Mouse (Mus musculus) forebrain, embryonic 14.5 days (tissue): ENCODE results near the gene Hoxa7. TPM values are rescaled to one million over a fixed set of nuclear protein-coding genes. Genes with fewer than 3 reads are reported as not detected.

Experiments
- ATAC-seq: fragments of 200-750 bp; cut with Nextera tagmentation; 2 replicates; pipeline ENCODE4 v1.8.0; 2017; ENCODE audit warnings: mild to moderate bottlenecking, moderate library complexity
- DNase-seq: peaks from one replicate; pipeline ENCODE4 v3.0.0-alpha.2; 2015; ENCODE audit warnings: low spot score
- H3K27ac ChIP-seq: fragments of 300-500 bp; sonication (generic); 2 replicates; pipeline ENCODE4 v1.5.1; 2014; ENCODE audit warnings: low read depth, mild to moderate bottlenecking, control low read depth, low read length, moderate library complexity
- H3K27me3 ChIP-seq: fragments of 300-500 bp; sonication (generic); replicated peaks from 2 replicates; pipeline ENCODE4 v1.6.1; 2014; ENCODE audit warnings: low read length, control low read depth, mixed read lengths; ENCODE audit not compliant: control insufficient read depth, insufficient read depth
- H3K36me3 ChIP-seq: fragments of 300-500 bp; sonication (generic); 2 replicates; pipeline ENCODE4 v1.6.1; 2014; ENCODE audit warnings: low read length, control low read depth; ENCODE audit not compliant: control insufficient read depth, insufficient read depth
- H3K4me1 ChIP-seq: fragments of 300-500 bp; sonication (generic); 2 replicates; pipeline ENCODE4 v1.6.1; 2014; ENCODE audit warnings: antibody characterized with exemption, low read length, control low read depth; ENCODE audit not compliant: control insufficient read depth, insufficient read depth
- H3K4me2 ChIP-seq: fragments of 300-500 bp; sonication (generic); 2 replicates; pipeline ENCODE4 v1.6.1; 2014; ENCODE audit warnings: mild to moderate bottlenecking, control low read depth, low read length
- H3K4me3 ChIP-seq: fragments of 300-500 bp; sonication (generic); 2 replicates; pipeline ENCODE4 v1.5.1; 2014; ENCODE audit warnings: low read depth, low read length, control low read depth
- H3K9ac ChIP-seq: fragments of 300-500 bp; sonication (generic); 2 replicates; pipeline ENCODE4 v1.6.1; 2014; ENCODE audit warnings: mild to moderate bottlenecking, low read length, control low read depth, moderate library complexity
- H3K9me3 ChIP-seq: fragments of 300-500 bp; sonication (generic); replicated peaks from 2 replicates; pipeline ENCODE4 v1.6.1; 2016; ENCODE audit warnings: low read length, control low read depth, mixed read lengths; ENCODE audit not compliant: control insufficient read depth
- WGBS: fragments of 180-500 bp; shearing (Covaris S2); extraction: QIAGEN DNeasy Blood & Tissue Kit; methylation state at CpG from one replicate; pipeline ENCODE4 v1.1.7; 2014; 5-methylcytosine and 5-hydroxymethylcytosine counted together
- polyA plus RNA-seq: library from polyadenylated mRNA; unstranded; fragments of >200 nt; fragmentation: Nextera tagmentation; extraction: Ambion mirVana; gene quantifications from 2 replicates; pipeline ENCODE4 v1.2.1, GENCODE M21; 2014

Gene Hoxa7
- polyA plus RNA-seq, 1 experiment from 2014 or later, result not detected

GRCm38 (mm10) chr6:52204050-52204752, 17.5 kb downstream of the Hoxa7 start, which contains the start of gene Hoxa5:
Gene Hoxa5, minus strand, starts transcription at chr6:52204587.
- H3K36me3 ChIP-seq, result no peaks in the 10 kb centered on the region
- no peak for ATAC-seq
- peaks cover 99% of the 10 kb centered on the region for H3K27me3 ChIP-seq
- no peaks in the 10 kb centered on the region for H3K4me1 ChIP-seq
- no peak for DNase-seq
- no peaks in the 10 kb centered on the region for H3K9me3 ChIP-seq
- H3K4me3 ChIP-seq, result 0 out of 2 replicates have a peak within 1 kb of the TSS, but pooled peaks have one; percentile 2
- WGBS, result under 1% methylated on average over 63 of the region's 65 CpGs
- peak within 1 kb of the TSS; percentile 20; the same call in 1 of the 2 replicates for H3K4me2 ChIP-seq
- no peak within 1 kb of the TSS for H3K9ac ChIP-seq
- H3K27ac ChIP-seq, result no peak within 1 kb of the TSS

- Histone ChIP-seq H3K4me1 (no peaks in the 10 kb centered on the region), H3K27me3 (peaks cover 99% of the 10 kb centered on the region), H3K9ac (no peak overlapping the region), H3K9me3 (no peaks in the 10 kb centered on the region), H3K27ac (no peak overlapping the region), H3K4me3 (no peak overlapping the region), H3K4me2 (0 out of 2 replicates have a peak overlapping the region, but pooled peaks have one; percentile 20), H3K36me3 (no peaks in the 10 kb centered on the region)
- no peak for ATAC-seq
- WGBS, result under 1% methylated on average over 40 of the region's 46 CpGs
- DNase-seq, result no peak
These were observed 18.1 kb downstream of the Hoxa7 start for GRCm38 (mm10) chr6:52203371-52204049.

GRCm38 (mm10) chr6:52203121-52203370, 18.6 kb downstream of the Hoxa7 start:
- Histone ChIP-seq H3K27me3 (peaks cover 99% of the 10 kb centered on the region), H3K9ac (no peak overlapping the region)
- no peak for ATAC-seq

GRCm38 (mm10) chr6:52202362-52203120, 19.1 kb downstream of the Hoxa7 start:
- H3K27me3 ChIP-seq, result peaks cover 99% of the 10 kb centered on the region
- H3K4me1 ChIP-seq, result no peaks in the 10 kb centered on the region
- no peaks in the 10 kb centered on the region for H3K36me3 ChIP-seq
- no peak overlapping the region for H3K4me2 ChIP-seq
- no peak overlapping the region for H3K4me3 ChIP-seq
- DNase-seq (no peak), ATAC-seq (no peak)
- no peak overlapping the region for H3K27ac ChIP-seq
- 2% methylated on average over 22 of the region's 22 CpGs for WGBS
- H3K9me3 ChIP-seq, result no peaks in the 10 kb centered on the region
- H3K9ac ChIP-seq, result no peak overlapping the region

More at GRCm38 (mm10) chr6:52203121-52203370, 18.6 kb downstream of the Hoxa7 start:
- H3K27ac ChIP-seq, result no peak overlapping the region
- H3K4me1 ChIP-seq, result no peaks in the 10 kb centered on the region
- DNase-seq, result no peak
- WGBS, result under 1% methylated on average over 10 of the region's 10 CpGs
- no peaks in the 10 kb centered on the region for H3K36me3 ChIP-seq
- no peak overlapping the region for H3K4me2 ChIP-seq
- H3K9me3 ChIP-seq, result no peaks in the 10 kb centered on the region
- H3K4me3 ChIP-seq, result no peak overlapping the region

GRCm38 (mm10) chr6:52201269-52201668, 20.4 kb downstream of the Hoxa7 start:
- Histone ChIP-seq H3K27ac (no peak overlapping the region), H3K9ac (no peak overlapping the region), H3K27me3 (peaks cover 99% of the 10 kb centered on the region), H3K4me1 (no peaks in the 10 kb centered on the region), H3K4me2 (no peak overlapping the region), H3K4me3 (no peak overlapping the region), H3K9me3 (no peaks in the 10 kb centered on the region), H3K36me3 (no peaks in the 10 kb centered on the region)
- ATAC-seq (no peak), DNase-seq (no peak)
- WGBS, result 14% methylated on average over 1 of the region's 1 CpGs

- no peak overlapping the region for H3K4me2 ChIP-seq
- H3K9ac ChIP-seq, result no peak overlapping the region
- H3K27ac ChIP-seq, result no peak overlapping the region
- no peaks in the 10 kb centered on the region for H3K4me1 ChIP-seq
- H3K27me3 ChIP-seq, result peaks cover 99% of the 10 kb centered on the region
- no peaks in the 10 kb centered on the region for H3K9me3 ChIP-seq
- ATAC-seq, result no peak
- H3K36me3 ChIP-seq, result no peaks in the 10 kb centered on the region
- whole genome bisulfite sequencing, result 5% methylated on average over 10 of the region's 10 CpGs
- H3K4me3 ChIP-seq, result no peak overlapping the region
- DNase-seq, result no peak
These were observed 20.9 kb downstream of the Hoxa7 start for GRCm38 (mm10) chr6:52200751-52201250.

GRCm38 (mm10) chr6:52200073-52200750, 21.4 kb downstream of the Hoxa7 start:
- Histone ChIP-seq H3K27me3 (peaks cover 99% of the 10 kb centered on the region), H3K9ac (no peak overlapping the region), H3K4me1 (no peaks in the 10 kb centered on the region), H3K4me3 (no peak overlapping the region), H3K36me3 (no peaks in the 10 kb centered on the region), H3K4me2 (no peak overlapping the region), H3K9me3 (no peaks in the 10 kb centered on the region), H3K27ac (no peak overlapping the region)
- DNase-seq (no peak), ATAC-seq (no peak)
- 1% methylated on average over 30 of the region's 30 CpGs for WGBS

- Histone ChIP-seq H3K4me1 (no peaks in the 10 kb centered on the region), H3K9ac (no peak overlapping the region), H3K4me3 (no peak overlapping the region), H3K27ac (no peak overlapping the region), H3K9me3 (no peaks in the 10 kb centered on the region), H3K36me3 (no peaks in the 10 kb centered on the region), H3K27me3 (peaks cover 100% of the 10 kb centered on the region), H3K4me2 (no peak overlapping the region)
- peak; percentile 57 for DNase-seq
- ATAC-seq, result no peak
- WGBS, result 0% methylated on average over 10 of the region's 10 CpGs
These were observed 24.4 kb downstream of the Hoxa7 start for GRCm38 (mm10) chr6:52197271-52197670.
